Mouse (Mus musculus): ENCODE measurements around the gene Ctdspl.

Gene Ctdspl

DNA sequence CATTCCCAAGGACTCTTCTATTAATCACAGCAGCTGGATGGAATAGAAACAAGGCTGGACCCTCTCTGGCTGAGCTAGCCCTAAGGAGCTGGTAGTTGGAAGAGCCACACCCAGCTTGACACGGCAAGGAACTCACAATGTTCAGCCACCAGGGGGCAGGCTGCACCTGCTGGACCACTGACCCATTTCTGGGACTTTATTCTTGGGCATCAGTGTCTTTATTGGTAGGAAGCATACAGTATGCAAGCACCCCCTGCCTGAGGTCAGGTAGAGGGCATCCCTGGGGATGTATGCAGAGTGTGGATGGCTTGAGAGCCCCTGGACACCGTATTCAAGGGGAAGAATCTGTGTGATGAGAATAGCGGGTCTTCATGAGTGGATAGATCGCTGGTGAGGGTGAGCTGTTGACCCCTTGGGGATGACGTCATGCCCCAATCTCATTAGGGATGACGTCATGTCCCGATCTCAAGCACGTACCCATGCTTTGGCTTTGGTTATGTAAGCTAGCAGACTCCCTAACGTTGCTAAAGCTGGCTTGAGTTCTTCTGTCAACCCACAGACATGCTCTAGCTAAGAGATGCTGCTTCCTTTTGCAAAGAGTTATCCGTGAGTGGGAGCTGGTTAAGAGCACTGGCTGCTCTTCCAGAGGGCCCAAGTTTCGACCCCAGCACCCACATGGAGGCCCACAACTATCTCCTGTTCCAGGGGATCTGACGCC lies 5.3 kb upstream of the Ctdspl start:
- peak; percentile 93 for DNase-seq

- no peak for DNase-seq
Observed at GRCm38 (mm10) chr9:118921926-118922325, 4.3 kb upstream of the Ctdspl start.

DNA sequence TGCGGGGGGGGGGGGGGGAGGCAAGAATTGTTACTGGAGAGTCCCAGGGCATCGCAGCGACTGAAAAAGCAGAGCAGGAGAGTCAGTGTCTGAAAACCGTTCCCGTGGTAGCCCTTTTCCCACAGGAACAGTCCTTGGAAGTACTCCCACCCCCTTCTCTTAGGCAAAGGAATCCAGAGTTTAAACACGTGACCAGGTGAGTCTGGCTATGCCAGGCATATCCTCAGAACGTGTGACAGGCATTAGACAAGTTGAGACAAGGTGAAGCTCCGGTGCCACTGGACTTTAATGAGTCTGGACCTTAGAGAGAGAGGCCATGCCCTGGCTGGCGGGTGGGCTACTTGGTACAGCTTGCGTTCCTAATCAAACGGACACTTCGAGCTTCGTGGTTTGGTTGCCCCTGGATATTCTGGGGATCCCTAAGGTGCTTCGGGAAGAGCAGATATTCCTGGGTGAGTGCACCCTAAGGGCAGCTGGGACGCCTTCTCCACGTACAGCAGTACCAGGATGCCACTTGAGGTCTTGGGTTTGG lies 1.6 kb upstream of the Ctdspl start:
- DNase-seq: peak in 1 of 2 experiments; percentile 28

- peak; percentile 99 for DNase-seq
Observed at GRCm38 (mm10) chr9:118925286-118926110, 755 bp upstream of the Ctdspl start.

DNA sequence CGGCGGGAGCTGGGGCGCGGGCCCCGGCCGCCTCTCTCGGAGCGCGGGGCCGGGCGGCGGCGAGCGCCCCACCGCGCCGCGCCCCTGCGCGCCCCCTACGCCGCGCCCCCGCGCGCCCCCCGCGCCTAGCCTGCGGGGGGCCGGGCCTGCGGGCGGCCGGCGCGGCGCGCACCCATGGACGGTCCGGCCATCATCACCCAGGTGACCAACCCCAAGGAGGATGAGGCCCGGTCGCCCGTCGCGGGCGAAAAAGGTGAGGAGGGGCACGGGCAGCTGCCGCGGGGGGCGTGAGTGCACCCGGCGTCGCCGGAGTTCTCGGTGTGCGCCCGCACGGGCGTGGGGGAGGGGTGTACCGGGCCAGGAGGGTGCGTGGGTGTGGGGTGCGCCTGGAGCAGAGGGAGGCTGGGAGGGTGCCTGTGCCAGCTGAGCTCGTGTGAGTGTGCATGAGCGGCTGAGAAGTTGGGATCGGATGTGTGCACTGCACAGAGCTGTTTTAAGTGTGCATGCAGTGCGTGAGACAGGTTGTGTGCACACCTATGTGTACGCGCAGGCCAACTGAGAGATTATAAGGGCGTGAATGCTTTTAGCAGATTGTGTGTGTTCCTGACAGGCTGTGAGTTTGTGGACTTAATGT lies 552 bp downstream of the Ctdspl start:
- peak; percentile 60 to 75 for DNase-seq

DNA sequence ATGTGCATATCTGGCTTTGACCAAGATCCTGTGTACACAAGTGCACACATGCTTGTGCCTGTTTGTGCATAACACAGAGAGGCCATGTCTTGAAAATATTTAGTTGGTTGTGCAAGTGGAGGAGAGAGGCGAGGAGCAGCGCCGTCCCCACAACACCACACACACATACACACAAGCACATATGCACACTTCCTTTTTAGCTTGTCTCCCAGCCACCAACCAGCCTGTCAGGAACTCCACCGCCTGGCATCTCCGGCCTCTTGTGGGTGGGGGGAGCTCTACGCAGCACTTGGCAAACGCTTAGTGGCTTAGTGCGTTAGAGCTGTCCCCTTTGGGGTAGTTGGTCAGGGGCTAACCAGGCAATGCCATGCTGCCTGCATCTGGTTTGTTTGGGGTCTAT lies 1.2 kb downstream of the Ctdspl start:
- peak; percentile 45 to 61 for DNase-seq

GRCm38 (mm10) chr9:118928007-118928406 lies 1.8 kb downstream of the Ctdspl start:
- no peak for DNase-seq

- DNase-seq: peak; percentile 47 to 56
Observed at GRCm38 (mm10) chr9:118928656-118929055, 2.4 kb downstream of the Ctdspl start.

DNA sequence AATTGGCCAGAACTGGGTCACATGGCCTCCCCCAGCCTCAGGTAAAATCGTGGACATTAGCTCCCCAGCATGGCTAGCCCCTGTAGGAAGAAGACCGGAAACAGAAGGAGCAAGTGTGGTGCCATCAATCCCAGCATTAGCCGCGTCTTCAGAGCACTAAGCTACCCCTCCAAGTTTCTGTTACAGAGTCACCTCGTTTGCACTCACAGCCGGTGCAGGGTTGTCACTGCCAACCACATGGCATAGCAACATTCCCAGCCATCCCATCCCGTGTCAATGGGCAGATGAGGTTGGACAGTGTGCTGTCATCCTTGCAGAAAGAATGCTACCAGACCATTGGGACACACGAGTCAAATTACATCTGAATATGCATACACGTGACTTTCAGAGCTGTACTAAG lies 4.4 kb downstream of the Ctdspl start:
- no peak for DNase-seq

- DNase-seq: no peak
Observed at GRCm38 (mm10) chr9:118933800-118934199, 7.5 kb downstream of the Ctdspl start.

DNA sequence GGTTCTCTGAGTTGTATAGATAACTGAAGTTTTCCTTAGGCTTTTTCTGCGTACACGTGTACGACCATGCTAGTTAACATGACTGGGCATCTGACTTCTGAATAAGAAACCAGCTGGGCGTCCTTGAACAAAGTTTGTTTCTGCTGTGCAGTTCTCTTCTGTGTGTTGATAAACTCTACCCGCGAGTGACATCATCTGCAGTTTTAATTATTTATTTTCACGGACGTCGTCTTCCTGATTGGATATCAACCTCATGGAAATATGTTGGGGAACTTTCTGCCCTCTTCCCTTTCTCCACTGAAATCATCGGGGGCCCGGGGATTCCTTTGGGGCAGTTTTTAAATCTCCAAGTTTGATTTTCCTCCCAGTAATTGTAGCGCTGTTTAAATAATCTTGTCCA lies 8.1 kb downstream of the Ctdspl start:
- DNase-seq: no peak

DNA sequence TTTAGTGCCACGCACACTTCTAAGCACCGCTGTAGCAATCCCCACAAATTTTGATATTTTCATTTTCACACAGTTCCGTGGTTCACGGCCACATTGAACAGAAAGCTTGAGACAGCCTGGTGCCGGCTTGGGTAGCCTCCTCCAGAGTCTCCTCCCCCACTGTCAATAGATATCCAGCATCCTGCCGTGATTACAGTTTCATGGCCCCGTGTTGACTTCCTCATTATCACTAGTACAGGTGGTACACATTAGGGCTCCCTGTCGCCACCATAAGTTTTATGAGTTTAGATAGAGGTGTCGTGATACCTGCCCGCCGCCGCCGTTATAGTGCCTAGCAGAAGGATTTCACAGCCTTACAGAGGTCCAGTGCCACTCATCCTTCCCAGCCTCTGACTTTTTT lies 8.8 kb downstream of the Ctdspl start:
- DNase-seq: no peak

GRCm38 (mm10) chr9:118936071-118936470 lies 9.8 kb downstream of the Ctdspl start:
- DNase-seq: peak in 1 of 2 experiments; percentile 55

GRCm38 (mm10) chr9:118937515-118937914 lies 11.3 kb downstream of the Ctdspl start:
- peak in 1 of 2 experiments; percentile 56 for DNase-seq

- peak; percentile 60 to 70 for DNase-seq
Observed at GRCm38 (mm10) chr9:118939410-118939809, 13.2 kb downstream of the Ctdspl start.

DNA sequence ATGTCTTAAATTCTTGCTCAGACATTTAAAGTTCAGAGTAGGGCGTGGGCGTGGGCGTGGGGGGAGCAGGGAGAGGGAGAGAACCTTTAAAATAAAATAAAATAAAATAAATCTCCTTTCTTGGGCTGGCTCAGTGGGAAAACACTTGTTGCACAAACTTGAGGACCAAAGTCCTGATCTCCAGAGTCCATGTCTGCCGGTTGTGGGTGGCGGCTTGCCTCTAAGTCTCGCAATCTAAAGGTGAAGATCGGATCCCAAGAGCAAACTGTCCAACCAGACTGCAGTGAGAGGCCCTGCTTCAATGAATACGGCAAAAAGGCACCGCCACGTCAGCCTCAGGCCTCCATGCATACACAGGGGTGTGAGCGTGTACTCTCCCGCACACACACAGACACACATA lies 13.6 kb downstream of the Ctdspl start:
- DNase-seq: peak; percentile 34 to 53

DNA sequence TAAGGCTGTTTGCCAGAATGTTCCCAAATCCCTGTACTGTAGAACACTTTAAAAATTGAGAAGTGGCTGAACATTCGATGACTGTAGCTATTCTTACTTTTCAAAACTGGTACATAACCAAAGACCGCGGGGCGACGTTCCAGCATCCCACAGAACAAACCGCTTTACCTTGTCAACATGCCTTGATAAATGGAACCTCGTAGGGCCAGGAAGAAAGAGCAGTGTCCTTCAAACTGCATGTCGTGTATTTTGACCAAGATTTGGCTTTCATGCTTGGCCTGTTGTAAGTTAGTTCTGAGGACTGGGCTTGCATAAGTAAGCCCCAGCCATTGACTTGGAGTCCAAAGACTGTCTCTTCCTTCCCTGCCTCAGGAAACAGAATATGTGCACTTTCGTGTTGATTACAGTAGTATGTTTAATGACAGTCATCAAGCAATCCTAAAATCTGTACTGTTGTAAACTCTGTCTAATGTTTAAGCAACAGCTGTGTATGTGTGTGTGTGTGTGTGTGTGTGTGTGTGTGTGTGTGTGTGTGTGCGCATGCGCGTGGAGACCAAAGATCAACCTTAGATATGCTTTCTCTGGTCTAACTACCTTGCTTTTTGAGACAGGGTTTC lies 14.4 kb downstream of the Ctdspl start:
- no peak for DNase-seq

GRCm38 (mm10) chr9:118942030-118942429 lies 15.8 kb downstream of the Ctdspl start:
- peak in 1 of 2 experiments; percentile 41 for DNase-seq

- DNase-seq: no peak
Observed at GRCm38 (mm10) chr9:118943941-118944340, 17.7 kb downstream of the Ctdspl start.

DNA sequence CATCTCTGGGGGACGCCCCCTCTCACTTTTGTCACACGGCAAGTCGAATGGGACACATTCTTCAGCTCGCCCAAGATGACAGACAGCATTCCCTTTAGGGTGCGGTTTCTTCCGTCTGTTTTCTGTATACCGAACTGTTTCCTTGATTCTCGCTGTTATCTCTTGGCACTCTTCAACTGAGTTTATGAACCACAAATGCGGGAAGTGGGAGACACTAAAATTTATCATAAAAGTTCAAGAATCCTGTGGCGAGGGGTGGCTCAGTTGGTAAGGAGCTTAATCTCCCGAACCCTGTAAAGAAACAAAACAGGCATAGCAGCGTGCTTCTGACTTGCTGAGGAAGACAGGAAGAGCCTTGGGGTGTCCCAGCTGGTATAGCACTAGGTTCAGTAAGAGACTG lies 18.1 kb downstream of the Ctdspl start:
- DNase-seq: no peak

DNA sequence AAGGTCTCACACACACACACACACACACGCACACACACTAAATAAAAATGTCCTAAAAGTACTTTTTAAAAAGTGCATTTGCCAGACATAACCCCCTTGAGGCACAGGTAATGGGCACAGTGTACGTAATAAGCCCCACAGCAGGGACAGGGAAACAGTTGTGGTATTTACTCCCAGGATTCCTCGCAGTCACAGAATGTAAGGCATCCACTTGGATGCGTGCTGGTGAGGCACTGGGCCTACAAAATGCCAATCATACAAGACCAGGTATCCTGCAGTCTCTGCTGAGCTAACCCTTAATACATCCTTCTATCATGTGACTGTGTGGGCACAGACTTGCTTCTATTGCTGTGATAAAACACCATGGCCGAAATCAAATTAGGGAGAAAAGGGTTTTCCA lies 22.2 kb downstream of the Ctdspl start:
- no peak for DNase-seq

- no peak for DNase-seq
Observed at GRCm38 (mm10) chr9:118949124-118949523, 22.9 kb downstream of the Ctdspl start.

- DNase-seq: no peak
Observed at GRCm38 (mm10) chr9:118949654-118950053, 23.4 kb downstream of the Ctdspl start.
